Mouse (Mus musculus) bone marrow, adult 2 months (tissue): ENCODE measurements around the gene Gm9639. TPM values are rescaled to one million over a fixed set of nuclear protein-coding genes. Genes with fewer than 3 reads are reported as not detected.

Source experiments
- H3K27ac ChIP-seq: fragments of 200-500 bp; 2 replicates; pipeline ENCODE4 v1.5.1; 2012; ENCODE audit warnings: low read depth, mild to moderate bottlenecking, control low read depth, inconsistent platforms, low read length; ENCODE audit not compliant: control insufficient read depth, poor library complexity, insufficient read depth
- H3K4me1 ChIP-seq: fragments of 200-500 bp; 2 replicates; pipeline ENCODE4 v1.6.1; 2011; ENCODE audit warnings: low read length; ENCODE audit not compliant: control insufficient read depth, insufficient read depth
- H3K4me3 ChIP-seq: fragments of 200-500 bp; replicated peaks from 2 replicates; pipeline ENCODE3; 2011; ENCODE audit warnings: mild to moderate bottlenecking, low read depth, low read length, control low read depth; ENCODE audit not compliant: control insufficient read depth
- CTCF ChIP-seq: fragments of 200-500 bp; IDR thresholded peaks from 2 replicates; pipeline ENCODE4 v1.5.1; 2011; ENCODE audit warnings: low read length, control low read depth; ENCODE audit not compliant: control insufficient read depth, insufficient read depth
- POLR2A ChIP-seq: fragments of 200-500 bp; IDR thresholded peaks from 2 replicates; pipeline ENCODE4 v1.6.1; 2011; ENCODE audit warnings: low read depth, mild to moderate bottlenecking, control low read depth, low read length, borderline replicate concordance; ENCODE audit not compliant: control insufficient read depth
- WGBS: fragments of 180-500 bp; shearing (Covaris S2); methylation state at CpG from one replicate; pipeline ENCODE4 v1.1.7; 2018; 5-methylcytosine and 5-hydroxymethylcytosine counted together
- polyA plus RNA-seq: library from polyadenylated mRNA; stranded (reverse); fragments of >200 nt; gene quantifications from 2 replicates; pipeline ENCODE4 v1.2.4, GENCODE M21; 2011; ENCODE audit warnings: low replicate concordance; ENCODE audit not compliant: missing spikeins, insufficient read depth, insufficient read length

The Gm9639 gene
- polyA plus RNA-seq = not detected in 2 replicates

- Histone ChIP-seq H3K4me3 (no peak within 1 kb of the TSS), H3K4me1 (no peaks in the 10 kb centered on the region), H3K27ac (no peak within 1 kb of the TSS)
- WGBS = 52% methylated on average over 2 of the region's 2 CpGs
- TF ChIP-seq POLR2A = no peak
- TF ChIP-seq CTCF = no peak
Observed at GRCm38 (mm10) chr10:77794976-77795375, at the start of gene Gm9639. TSS of gene Gm9639 (minus strand) at chr10:77795076.

- Histone ChIP-seq H3K4me1 (no peaks in the 10 kb centered on the region), H3K27ac (no peak overlapping the region), H3K4me3 (no peak overlapping the region)
- TF ChIP-seq POLR2A = no peak
- TF ChIP-seq CTCF = no peak
- WGBS = 70% methylated on average over 6 of the region's 6 CpGs
Observed at GRCm38 (mm10) chr10:77839006-77839405, 44.1 kb upstream of the Gm9639 start.

GRCm38 (mm10) chr10:77835647-77836046 lies 40.8 kb upstream of the Gm9639 start, which contains the start of gene Krtap10-10:
TSS of gene Krtap10-10 (plus strand) at chr10:77835947.
- H3K27ac ChIP-seq = no peak within 1 kb of the TSS
- H3K4me3 ChIP-seq = no peak within 1 kb of the TSS
- TF ChIP-seq POLR2A = no peak
- TF ChIP-seq CTCF = no peak
- H3K4me1 ChIP-seq = no peaks in the 10 kb centered on the region
- 69% methylated on average over 9 of the region's 9 CpGs for WGBS

GRCm38 (mm10) chr10:77826951-77827350 lies 32.1 kb upstream of the Gm9639 start, which contains the start of gene Krtap10-4:
TSS of gene Krtap10-4 (minus strand) at chr10:77827095.
- no peak within 1 kb of the TSS for H3K4me3 ChIP-seq
- H3K27ac ChIP-seq = no peak within 1 kb of the TSS
- no peak for TF ChIP-seq POLR2A
- TF ChIP-seq CTCF = no peak
- H3K4me1 ChIP-seq = no peaks in the 10 kb centered on the region
- WGBS = 64% methylated on average over 6 of the region's 6 CpGs

- WGBS = 60% methylated on average over 4 of the region's 4 CpGs
- TF ChIP-seq POLR2A (no peak), CTCF (no peak)
Observed at GRCm38 (mm10) chr10:77819203-77819602, 24.3 kb upstream of the Gm9639 start.

GRCm38 (mm10) chr10:77818523-77818922 lies 23.6 kb upstream of the Gm9639 start:
- WGBS = 94% methylated on average over 4 of the region's 4 CpGs

More at GRCm38 (mm10) chr10:77819203-77819602, 24.3 kb upstream of the Gm9639 start:
- H3K4me1 ChIP-seq = no peaks in the 10 kb centered on the region
- no peak overlapping the region for H3K27ac ChIP-seq
- H3K4me3 ChIP-seq = no peak overlapping the region

GRCm38 (mm10) chr10:77815514-77815913 lies 20.6 kb upstream of the Gm9639 start:
- Histone ChIP-seq H3K27ac (no peak overlapping the region), H3K4me3 (no peak overlapping the region), H3K4me1 (no peaks in the 10 kb centered on the region)
- no peak for TF ChIP-seq POLR2A
- peak; percentile 47; the same call in 1 of the 2 replicates for TF ChIP-seq CTCF
- 40% methylated on average over 5 of the region's 5 CpGs for WGBS

More at GRCm38 (mm10) chr10:77818523-77818922, 23.6 kb upstream of the Gm9639 start:
- Histone ChIP-seq H3K27ac (no peak overlapping the region), H3K4me3 (no peak overlapping the region), H3K4me1 (no peaks in the 10 kb centered on the region)
- TF ChIP-seq POLR2A = no peak
- peak; percentile 8; the same call in 1 of the 2 replicates for TF ChIP-seq CTCF

GRCm38 (mm10) chr10:77814382-77814781 lies 19.5 kb upstream of the Gm9639 start, which contains the start of gene Gm2696:
TSS of gene Gm2696 (plus strand) at chr10:77814682.
- TF ChIP-seq CTCF (no peak), POLR2A (no peak)
- Histone ChIP-seq H3K4me1 (no peaks in the 10 kb centered on the region), H3K27ac (no peak within 1 kb of the TSS), H3K4me3 (no peak within 1 kb of the TSS)
- 54% methylated on average over 4 of the region's 4 CpGs for WGBS

GRCm38 (mm10) chr10:77811743-77812142 lies 16.9 kb upstream of the Gm9639 start, which contains the start of gene Gm9507:
TSS of gene Gm9507 (minus strand) at chr10:77811843.
- Histone ChIP-seq H3K27ac (no peak within 1 kb of the TSS), H3K4me3 (no peak within 1 kb of the TSS), H3K4me1 (no peaks in the 10 kb centered on the region)
- WGBS = 70% methylated on average over 5 of the region's 5 CpGs
- TF ChIP-seq CTCF (no peak), POLR2A (no peak)
